Comparison of ENCODE assay signal across 8 mouse cellular contexts in genomic region chr11:49652401-49653078, GRCm38 (mm10). TPM values are rescaled to one million over a fixed set of nuclear protein-coding genes. Genes with fewer than 3 reads are reported as not detected.
A peak's percentile ranks its signal among the peaks of the same experiment; 100 is the strongest.
DNase-seq lines count a peak whose midpoint lies in the region; ATAC-seq lines count a peak whose summit lies in the region.

No protein-coding gene starts in this region.

- 27% methylated on average over 19 of the region's 19 CpGs for WGBS in hindbrain, embryonic 10.5 days
- 20% methylated on average over 19 of the region's 19 CpGs for WGBS in lung, embryonic 15.5 days

- 0 out of 2 replicates have a peak overlapping the region, but pooled peaks have one; percentile 22 for H3K4me3 ChIP-seq in hindbrain, embryonic 10.5 days
- H3K4me3 ChIP-seq in lung, embryonic 15.5 days = no peak overlapping the region

- H3K9me3 ChIP-seq in hindbrain, embryonic 10.5 days = no peaks in the 10 kb centered on the region; the same call in 1 of the 2 replicates
- no peaks in the 10 kb centered on the region for H3K9me3 ChIP-seq in lung, embryonic 15.5 days

- peak; percentile 62 for DNase-seq in Muller cell, postnatal 12 days (ENCODE audit: inconsistent ontology term)
- peak; percentile 49 for DNase-seq in cerebellum, adult 9-11 months
- peak; percentile 66 to 96 for DNase-seq in frontal cortex, adult 2 months (ENCODE audit: extremely low spot score in 1 of 2, low spot score in 1 of 2)
- peak; percentile 86 for DNase-seq in hindbrain, embryonic 10.5 days (ENCODE audit: low spot score)
- peak; percentile 54 to 86 for DNase-seq in layer of hippocampus, adult 8-10 months (ENCODE audit: low spot score in 2 of 2)
- DNase-seq in ovary, postnatal 14 days (ENCODE audit: low spot score) = peak; percentile 81
- DNase-seq in thymus, postnatal 0 days (ENCODE audit: low spot score) = peak; percentile 79

- H3K27ac ChIP-seq in hindbrain, embryonic 10.5 days = no peak overlapping the region
- no peak overlapping the region for H3K27ac ChIP-seq in lung, embryonic 15.5 days

- H3K4me2 ChIP-seq in lung, embryonic 15.5 days = peak overlapping the region; percentile 37

- no peaks in the 10 kb centered on the region for H3K27me3 ChIP-seq in hindbrain, embryonic 10.5 days (ENCODE audit: insufficient read depth, poor library complexity, severe bottlenecking)
- H3K27me3 ChIP-seq in lung, embryonic 15.5 days = no peaks in the 10 kb centered on the region

- no peak overlapping the region for H3K9ac ChIP-seq in lung, embryonic 15.5 days

- peaks cover 16% of the 10 kb centered on the region for H3K4me1 ChIP-seq in hindbrain, embryonic 10.5 days (replicated peaks)
- peaks cover 9% of the 10 kb centered on the region for H3K4me1 ChIP-seq in lung, embryonic 15.5 days

- H3K36me3 ChIP-seq in hindbrain, embryonic 10.5 days = no peaks in the 10 kb centered on the region
- H3K36me3 ChIP-seq in lung, embryonic 15.5 days = no peaks in the 10 kb centered on the region

- ATAC-seq in lung, embryonic 15.5 days (ENCODE audit: borderline replicate concordance, extremely low read depth, low FRiP score, low TSS enrichment) = no peak

RNA-seq across cellular contexts. Expression of gene Scgb3a1, which starts 10.9 kb away (rescaled TPM):
- 0.29 and 0.50 TPM in 2 replicates for polyA plus RNA-seq in frontal cortex, adult 2 months (2012; rRNA removed)
- polyA plus RNA-seq in hindbrain, embryonic 10.5 days (2016; fragmentation: Nextera tagmentation; extraction: Ambion mirVana) = not detected in 2 replicates
- total RNA-seq in layer of hippocampus, adult 8-10 months (2022) = not detected
- 0.81 TPM in 1 of 2 replicates, not detected in the other for polyA plus RNA-seq in lung, embryonic 15.5 days (2015; fragmentation: Nextera tagmentation; extraction: Ambion mirVana)
- 2.5 and 5.7 TPM in 2 replicates for polyA plus RNA-seq in thymus, postnatal 0 days (2015; fragmentation: Nextera tagmentation; extraction: Ambion mirVana)

RNA-seq across cellular contexts. Expression of gene Flt4, which starts 43.5 kb away (rescaled TPM):
- polyA plus RNA-seq in frontal cortex, adult 2 months (2012; rRNA removed) = 1.8 and 1.9 TPM in 2 replicates
- 4.3 and 5.4 TPM in 2 replicates for polyA plus RNA-seq in hindbrain, embryonic 10.5 days (2016; fragmentation: Nextera tagmentation; extraction: Ambion mirVana)
- 1 to 10 TPM; 1.9 to 2.8 (median 2.3) TPM for total RNA-seq in layer of hippocampus, adult 8-10 months (2022)
- polyA plus RNA-seq in lung, embryonic 15.5 days (2015; fragmentation: Nextera tagmentation; extraction: Ambion mirVana) = 9.0 and 9.3 TPM in 2 replicates
- 0.31 and 0.35 TPM in 2 replicates for polyA plus RNA-seq in thymus, postnatal 0 days (2015; fragmentation: Nextera tagmentation; extraction: Ambion mirVana)

RNA-seq across cellular contexts. Expression of gene Cnot6, which starts 60.0 kb away (rescaled TPM):
- polyA plus RNA-seq in frontal cortex, adult 2 months (2012; rRNA removed) = 35.1 and 36.4 TPM in 2 replicates
- 57.3 and 60.8 TPM in 2 replicates for polyA plus RNA-seq in hindbrain, embryonic 10.5 days (2016; fragmentation: Nextera tagmentation; extraction: Ambion mirVana)
- total RNA-seq in layer of hippocampus, adult 8-10 months (2022) = 10 to 100 TPM; 39.8 to 53.9 (median 46.8) TPM
- 61.9 and 62.6 TPM in 2 replicates for polyA plus RNA-seq in lung, embryonic 15.5 days (2015; fragmentation: Nextera tagmentation; extraction: Ambion mirVana)
- 84.6 and 112 TPM in 2 replicates for polyA plus RNA-seq in thymus, postnatal 0 days (2015; fragmentation: Nextera tagmentation; extraction: Ambion mirVana)
